Mouse (Mus musculus) testis, adult 2 months (tissue): ENCODE data around the gene H3f3b.

Source experiments
- CTCF ChIP-seq: fragments of 200-500 bp; IDR thresholded peaks from 2 replicates; pipeline ENCODE4 v1.5.1; 2012; ENCODE audit warnings: low read depth, mild to moderate bottlenecking, inconsistent platforms, low read length, moderate library complexity; ENCODE audit not compliant: control insufficient read depth, insufficient read depth, insufficient replicate concordance
- POLR2A ChIP-seq: fragments of 200-500 bp; IDR thresholded peaks from 2 replicates; pipeline ENCODE4 v1.6.1; 2012; ENCODE audit warnings: low read depth, mild to moderate bottlenecking, inconsistent platforms, low read length, moderate library complexity; ENCODE audit not compliant: control insufficient read depth

- TF ChIP-seq CTCF (no peak), POLR2A (no peak)
Measured at GRCm38 (mm10) chr11:115974309-115975082, 53.3 kb downstream of the H3f3b start, which contains the start of gene Itgb4.
